In genomic region chr4:127969101-127969500, GRCm38 (mm10) we compare ENCODE assay signal across 29 mouse cellular contexts. TPM values are rescaled to one million over a fixed set of nuclear protein-coding genes. Genes with fewer than 3 reads are reported as not detected.
DNase-seq lines count a peak whose midpoint lies in the region; ATAC-seq lines count a peak whose summit lies in the region.
"Had no signal": no experiment of that assay in that cellular context is flagged by ENCODE, and none has a peak within 500 bp of the region (broad histone marks: within the 10 kb centered on the region; RNA-seq: fewer than 3 reads in every experiment).

No protein-coding gene starts in this region.

- ATAC-seq in midbrain, embryonic 14.5 days (ENCODE audit: low FRiP score, low TSS enrichment), result no peak
- no peak for ATAC-seq in midbrain, embryonic 16.5 days
- ATAC-seq: forebrain, embryonic 15.5 days had no signal

- H3K4me2 ChIP-seq in midbrain, embryonic 14.5 days (ENCODE audit: low read length), result no peak overlapping the region
- H3K4me2 ChIP-seq in midbrain, embryonic 16.5 days (ENCODE audit: low read length), result no peak overlapping the region
- H3K4me2 ChIP-seq: embryonic facial prominence, embryonic 12.5 days; forebrain, embryonic 15.5 days; heart, embryonic 12.5 days; liver, embryonic 15.5 days; lung, embryonic 15.5 days; neural tube, embryonic 12.5 days had no signal

- no peaks in the 10 kb centered on the region for H3K36me3 ChIP-seq in midbrain, embryonic 14.5 days (ENCODE audit: control insufficient read depth, insufficient read depth, low read length)
- no peaks in the 10 kb centered on the region for H3K36me3 ChIP-seq in midbrain, embryonic 16.5 days (ENCODE audit: control insufficient read depth, insufficient read depth, low read length)
- H3K36me3 ChIP-seq: embryonic facial prominence, embryonic 12.5 days; forebrain, embryonic 15.5 days; G1E; heart, embryonic 12.5 days; liver, embryonic 15.5 days; lung, embryonic 15.5 days; neural tube, embryonic 12.5 days had no signal

- H3K9ac ChIP-seq in midbrain, embryonic 14.5 days (replicated peaks; ENCODE audit: low read length), result no peak overlapping the region
- H3K9ac ChIP-seq in midbrain, embryonic 16.5 days (ENCODE audit: low read depth, low read length), result no peak overlapping the region
- H3K9ac ChIP-seq: embryonic facial prominence, embryonic 12.5 days; forebrain, embryonic 15.5 days; heart, embryonic 12.5 days; liver, embryonic 15.5 days; lung, embryonic 15.5 days; neural tube, embryonic 12.5 days had no signal

- no peaks in the 10 kb centered on the region for H3K9me3 ChIP-seq in midbrain, embryonic 14.5 days (ENCODE audit: control insufficient read depth, low read length)
- H3K9me3 ChIP-seq in midbrain, embryonic 16.5 days (replicated peaks; ENCODE audit: control insufficient read depth, low read length, poor library complexity, severe bottlenecking), result no peaks in the 10 kb centered on the region
- H3K9me3 ChIP-seq: embryonic facial prominence, embryonic 12.5 days; forebrain, embryonic 15.5 days; heart, embryonic 12.5 days; liver, embryonic 15.5 days; lung, embryonic 15.5 days; neural tube, embryonic 12.5 days had no signal

- peaks cover 8% of the 10 kb centered on the region; the same call in 1 of the 2 replicates for H3K27me3 ChIP-seq in midbrain, embryonic 14.5 days (ENCODE audit: control insufficient read depth, insufficient read depth, low read length)
- H3K27me3 ChIP-seq in midbrain, embryonic 16.5 days (ENCODE audit: control insufficient read depth, insufficient read depth, low read depth, low read length), result peaks cover 6% of the 10 kb centered on the region
- H3K27me3 ChIP-seq: CH12.LX had no signal

- no peak overlapping the region for H3K4me3 ChIP-seq in midbrain, embryonic 14.5 days (replicated peaks; ENCODE audit: low read depth, low read length)
- H3K4me3 ChIP-seq in midbrain, embryonic 16.5 days (ENCODE audit: low read depth, low read length), result no peak overlapping the region
- H3K4me3 ChIP-seq: embryonic facial prominence, embryonic 12.5 days; forebrain, embryonic 15.5 days; heart, embryonic 12.5 days; left cerebral cortex, adult 2 months; liver, embryonic 15.5 days; lung, embryonic 15.5 days; neural tube, embryonic 12.5 days had no signal

- WGBS in midbrain, embryonic 14.5 days, result 21% methylated on average over 7 of the region's 7 CpGs
- 19% methylated on average over 7 of the region's 7 CpGs for WGBS in midbrain, embryonic 16.5 days

- H3K27ac ChIP-seq in midbrain, embryonic 14.5 days (replicated peaks; ENCODE audit: low read depth, low read length), result no peak overlapping the region
- no peak overlapping the region for H3K27ac ChIP-seq in midbrain, embryonic 16.5 days (ENCODE audit: low read length)
- H3K27ac ChIP-seq: embryonic facial prominence, embryonic 12.5 days; forebrain, embryonic 15.5 days; left cerebral cortex, adult 2 months; liver, embryonic 15.5 days; lung, embryonic 15.5 days; macrophage; neural tube, embryonic 12.5 days; stomach, postnatal 0 days had no signal

- peak; percentile 16 for DNase-seq in midbrain, embryonic 14.5 days
- peak; percentile 77 for DNase-seq in cerebellum, adult 11 months
- DNase-seq in cerebellum, adult 9-10 months, result peak; percentile 88
- no peak for DNase-seq in adrenal gland, postnatal 4 days (ENCODE audit: low spot score in 2 of 2)
- DNase-seq in Muller cell, postnatal 12 days (ENCODE audit: inconsistent ontology term), result no peak
- DNase-seq in heart, postnatal 10 days, result no peak
- DNase-seq: adrenal gland, adult 2 months; B cell, adult 2 months; gastrocnemius, postnatal 10 days; heart, postnatal 14 days; kidney, adult 18-20 months; layer of hippocampus, adult 9-11 months; liver; right cerebral cortex, postnatal 14 days had no signal

- H3K4me1 ChIP-seq in midbrain, embryonic 14.5 days (ENCODE audit: control insufficient read depth, insufficient read depth, low read length), result no peaks in the 10 kb centered on the region
- peaks cover 7% of the 10 kb centered on the region; the same call in 1 of the 2 replicates for H3K4me1 ChIP-seq in midbrain, embryonic 16.5 days (ENCODE audit: control insufficient read depth, insufficient read depth, low read length)
- H3K4me1 ChIP-seq: embryonic facial prominence, embryonic 12.5 days; heart, embryonic 12.5 days; liver, embryonic 15.5 days; lung, embryonic 15.5 days had no signal

- intact Hi-C loops in heart, postnatal 10 days (cut with DNase I), result no loop called here

RNA-seq across cellular contexts. Expression of gene CK137956, which starts 1.6 kb away (rescaled TPM):
- 1.00 and 1.1 TPM in 2 replicates for polyA plus RNA-seq in midbrain, embryonic 14.5 days (2014; fragmentation: Nextera tagmentation; extraction: Ambion mirVana)
- polyA plus RNA-seq in midbrain, embryonic 16.5 days (2015; fragmentation: Nextera tagmentation; extraction: Ambion mirVana), result 1.3 and 1.9 TPM in 2 replicates
- total RNA-seq in adrenal gland, postnatal 4 days (2021), result not detected
- total RNA-seq in heart, postnatal 10 days (2021), result not detected
- total RNA-seq: adrenal gland, adult 2 months; CH12.LX; G1E; gastrocnemius, postnatal 10 days; granulocyte monocyte progenitor cell, adult 5-6 weeks; heart, postnatal 14 days had no signal
- polyA plus RNA-seq: adrenal gland, adult 2 months; G1E; heart, embryonic 12.5 days; kidney, embryonic 16.5 days; large intestine, adult 2 months; liver, embryonic 15.5 days; lung, embryonic 15.5 days; macrophage; stomach, postnatal 0 days had no signal

RNA-seq across cellular contexts. Expression of gene Csmd2, which starts 18.6 kb away (rescaled TPM):
- 9.8 and 13.5 TPM in 2 replicates for polyA plus RNA-seq in midbrain, embryonic 14.5 days (2014; fragmentation: Nextera tagmentation; extraction: Ambion mirVana)
- 13.7 TPM in 2 replicates for polyA plus RNA-seq in midbrain, embryonic 16.5 days (2015; fragmentation: Nextera tagmentation; extraction: Ambion mirVana)
- 1 to 10 TPM; 1.9 to 2.3 TPM for total RNA-seq in adrenal gland, postnatal 4 days (2021)
- under 1 TPM; 0.15 to 0.22 TPM for total RNA-seq in heart, postnatal 10 days (2021)
- total RNA-seq: granulocyte monocyte progenitor cell, adult 5-6 weeks had no signal
- polyA plus RNA-seq: G1E; kidney, embryonic 16.5 days; macrophage had no signal

Comparison
In these comparisons a context has a peak if more than half of its experiments do, and no peak if none do; other contexts are left out.
1. DNase-seq: peak in midbrain, embryonic 14.5 days (single experiment), cerebellum, adult 11 months (single experiment) and cerebellum, adult 9-10 months (single experiment); none in adrenal gland, postnatal 4 days (0 of 2), Muller cell, postnatal 12 days (single experiment) and heart, postnatal 10 days (0 of 2).